Mouse (Mus musculus): ENCODE measurements around the gene Ndufb6. TPM values are rescaled to one million over a fixed set of nuclear protein-coding genes. Genes with fewer than 3 reads are reported as not detected.

Ndufb6 gene
- polyA plus RNA-seq, 1 experiment from 2014 or later: 265 TPM

GRCm38 (mm10) chr4:40250984-40251383 is 28.2 kb downstream of the Ndufb6 start:
- H3K4me2 ChIP-seq (replicated peaks): no peak overlapping the region
- no peaks in the 10 kb centered on the region for H3K4me1 ChIP-seq
- no peak overlapping the region for H3K9ac ChIP-seq (replicated peaks)
- ATAC-seq (ENCODE audit: low FRiP score, low read depth): no peak
- no peaks in the 10 kb centered on the region for H3K27me3 ChIP-seq
- H3K4me3 ChIP-seq: no peak overlapping the region
- WGBS: 90% methylated on average over 5 of the region's 5 CpGs
- no peaks in the 10 kb centered on the region for H3K9me3 ChIP-seq
- H3K36me3 ChIP-seq: no peaks in the 10 kb centered on the region
- no peak overlapping the region for H3K27ac ChIP-seq (replicated peaks)

- H3K4me2 ChIP-seq (replicated peaks): no peak overlapping the region
- no peaks in the 10 kb centered on the region for H3K27me3 ChIP-seq
- H3K27ac ChIP-seq (replicated peaks): no peak overlapping the region
- H3K4me3 ChIP-seq: no peak overlapping the region
- peaks cover 7% of the 10 kb centered on the region for H3K4me1 ChIP-seq
- no peak overlapping the region for H3K9ac ChIP-seq (replicated peaks)
- no peaks in the 10 kb centered on the region for H3K36me3 ChIP-seq
- H3K9me3 ChIP-seq: no peaks in the 10 kb centered on the region
- WGBS: 83% methylated on average over 8 of the region's 8 CpGs
- ATAC-seq (ENCODE audit: low FRiP score, low read depth): no peak
Observed at GRCm38 (mm10) chr4:40244035-40244434, 35.2 kb downstream of the Ndufb6 start.

DNA sequence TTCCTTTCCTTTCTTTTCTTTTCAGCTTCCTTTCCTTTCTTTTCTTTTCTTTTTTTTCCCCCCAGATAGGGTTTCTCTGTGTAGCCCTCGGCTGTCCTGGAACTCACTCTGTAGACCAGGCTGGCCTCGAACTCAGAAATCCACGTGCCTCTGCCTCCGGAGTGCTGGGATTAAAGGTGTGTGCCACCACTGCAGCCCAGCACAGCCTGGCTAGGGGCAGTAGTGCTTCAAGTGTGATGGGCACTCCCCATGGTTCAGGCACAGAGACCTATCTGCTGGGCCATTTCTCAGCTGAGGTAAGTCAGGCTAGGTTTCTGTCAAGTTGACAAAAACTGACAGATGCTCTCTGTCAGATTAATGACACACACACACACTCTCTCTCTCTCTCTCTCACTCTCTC is 36.2 kb downstream of the Ndufb6 start:
- no peak overlapping the region for H3K4me2 ChIP-seq (replicated peaks)
- H3K27ac ChIP-seq (replicated peaks): no peak overlapping the region
- ATAC-seq (ENCODE audit: low FRiP score, low read depth): no peak
- peaks cover 13% of the 10 kb centered on the region for H3K4me1 ChIP-seq
- H3K9me3 ChIP-seq: no peaks in the 10 kb centered on the region
- H3K27me3 ChIP-seq: no peaks in the 10 kb centered on the region
- 82% methylated on average over 4 of the region's 4 CpGs for WGBS
- H3K4me3 ChIP-seq: no peak overlapping the region
- no peak overlapping the region for H3K9ac ChIP-seq (replicated peaks)
- H3K36me3 ChIP-seq: no peaks in the 10 kb centered on the region

GRCm38 (mm10) chr4:40241928-40242327 is 37.3 kb downstream of the Ndufb6 start:
- Histone ChIP-seq H3K4me3 (no peak overlapping the region), H3K27me3 (no peaks in the 10 kb centered on the region), H3K4me2 (replicated peaks) (no peak overlapping the region), H3K27ac (replicated peaks) (no peak overlapping the region), H3K36me3 (no peaks in the 10 kb centered on the region), H3K9ac (replicated peaks) (no peak overlapping the region), H3K4me1 (peaks cover 13% of the 10 kb centered on the region), H3K9me3 (no peaks in the 10 kb centered on the region)
- WGBS: 59% methylated on average over 6 of the region's 6 CpGs
- ATAC-seq (ENCODE audit: low FRiP score, low read depth): no peak

DNA sequence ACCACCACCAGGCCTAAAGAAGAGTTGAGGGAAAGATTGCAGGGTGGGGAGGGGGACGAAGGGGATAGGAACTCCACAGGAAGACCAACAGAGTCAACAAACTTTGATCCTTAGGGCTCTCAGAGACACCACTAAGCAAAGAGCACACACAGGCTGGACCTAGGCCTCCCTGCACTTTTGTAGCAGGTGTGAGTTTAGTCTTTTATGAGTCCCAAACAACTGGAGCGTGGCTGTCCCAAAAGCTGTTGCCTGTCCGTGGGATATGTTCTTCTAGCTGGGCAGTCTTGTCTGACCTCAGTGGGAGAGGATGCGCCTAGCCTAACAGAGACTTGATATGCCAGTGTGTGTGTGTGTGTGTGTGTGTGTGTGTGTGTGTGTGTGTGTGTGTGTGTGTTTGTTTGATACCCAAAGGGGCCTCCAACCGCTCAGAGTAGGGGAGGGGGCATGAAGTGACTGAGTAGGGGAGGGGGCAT is 38.9 kb downstream of the Ndufb6 start:
- Histone ChIP-seq H3K27ac (replicated peaks) (no peak overlapping the region), H3K36me3 (no peaks in the 10 kb centered on the region), H3K9me3 (no peaks in the 10 kb centered on the region), H3K4me1 (peaks cover 13% of the 10 kb centered on the region), H3K27me3 (no peaks in the 10 kb centered on the region), H3K4me3 (peak overlapping the region; percentile 47), H3K9ac (replicated peaks) (no peak overlapping the region), H3K4me2 (replicated peaks) (peak overlapping the region; percentile 81)
- 0 out of 2 replicates have a peak, but pooled peaks have one; percentile 28 for ATAC-seq (ENCODE audit: low FRiP score, low read depth)
- 50% methylated on average over 5 of the region's 5 CpGs for WGBS

DNA sequence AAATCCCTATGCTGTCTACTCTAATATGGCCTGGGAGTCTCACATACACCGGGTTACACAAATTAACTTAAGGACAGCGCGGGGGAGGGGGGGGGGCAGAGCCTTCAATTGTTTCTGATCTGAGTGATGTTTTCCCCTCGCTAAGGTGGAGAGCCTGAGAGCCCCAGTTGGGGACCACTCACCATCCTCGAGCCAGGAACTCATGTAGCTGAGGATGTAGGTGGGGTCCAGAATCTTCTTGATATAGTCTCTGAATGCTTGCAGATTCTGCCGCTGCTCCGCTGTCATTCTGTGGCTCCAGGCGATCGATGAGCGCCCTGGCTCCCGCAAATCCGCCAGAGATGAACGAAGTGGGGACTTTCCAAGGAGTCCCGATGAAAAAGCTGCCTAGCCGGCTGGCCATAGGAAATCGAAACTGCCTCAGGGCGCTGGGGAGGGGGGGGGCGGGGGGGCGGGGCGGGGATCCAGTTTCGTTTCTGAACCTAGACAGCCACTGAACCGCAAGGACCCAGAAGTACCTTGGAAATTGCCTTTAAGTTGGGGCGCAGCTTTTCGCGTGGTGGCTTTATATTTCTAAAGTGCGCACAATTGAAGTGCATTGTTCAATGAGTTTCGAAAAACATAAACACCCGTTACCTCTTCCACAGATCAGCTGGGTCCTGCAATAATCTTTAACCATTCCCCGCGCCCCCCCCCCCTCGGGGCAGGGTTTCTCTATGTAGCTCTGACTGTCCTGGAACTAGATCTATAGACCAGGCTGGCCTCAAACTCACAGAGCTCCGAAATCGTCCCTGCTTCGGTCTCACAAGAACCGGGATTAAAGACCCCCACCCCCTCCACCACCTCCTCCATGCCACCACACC is 39.6 kb downstream of the Ndufb6 start, which contains the start of gene Ddx58:
Gene Ddx58 (minus strand): TSS at position 420 of the 863 bp plus-strand sequence.
- H3K9ac ChIP-seq (replicated peaks): peak within 1 kb of the TSS; percentile 66
- peaks cover 13% of the 10 kb centered on the region for H3K4me1 ChIP-seq
- H3K36me3 ChIP-seq: no peaks in the 10 kb centered on the region
- H3K9me3 ChIP-seq: no peaks in the 10 kb centered on the region
- H3K27ac ChIP-seq (replicated peaks): no peak within 1 kb of the TSS
- H3K4me3 ChIP-seq: peak within 1 kb of the TSS; percentile 47
- H3K4me2 ChIP-seq (replicated peaks): peak within 1 kb of the TSS; percentile 81
- no peaks in the 10 kb centered on the region for H3K27me3 ChIP-seq
- peak; percentile 62 for ATAC-seq (ENCODE audit: low FRiP score, low read depth)
- 5% methylated on average over 35 of the region's 35 CpGs for WGBS

DNA sequence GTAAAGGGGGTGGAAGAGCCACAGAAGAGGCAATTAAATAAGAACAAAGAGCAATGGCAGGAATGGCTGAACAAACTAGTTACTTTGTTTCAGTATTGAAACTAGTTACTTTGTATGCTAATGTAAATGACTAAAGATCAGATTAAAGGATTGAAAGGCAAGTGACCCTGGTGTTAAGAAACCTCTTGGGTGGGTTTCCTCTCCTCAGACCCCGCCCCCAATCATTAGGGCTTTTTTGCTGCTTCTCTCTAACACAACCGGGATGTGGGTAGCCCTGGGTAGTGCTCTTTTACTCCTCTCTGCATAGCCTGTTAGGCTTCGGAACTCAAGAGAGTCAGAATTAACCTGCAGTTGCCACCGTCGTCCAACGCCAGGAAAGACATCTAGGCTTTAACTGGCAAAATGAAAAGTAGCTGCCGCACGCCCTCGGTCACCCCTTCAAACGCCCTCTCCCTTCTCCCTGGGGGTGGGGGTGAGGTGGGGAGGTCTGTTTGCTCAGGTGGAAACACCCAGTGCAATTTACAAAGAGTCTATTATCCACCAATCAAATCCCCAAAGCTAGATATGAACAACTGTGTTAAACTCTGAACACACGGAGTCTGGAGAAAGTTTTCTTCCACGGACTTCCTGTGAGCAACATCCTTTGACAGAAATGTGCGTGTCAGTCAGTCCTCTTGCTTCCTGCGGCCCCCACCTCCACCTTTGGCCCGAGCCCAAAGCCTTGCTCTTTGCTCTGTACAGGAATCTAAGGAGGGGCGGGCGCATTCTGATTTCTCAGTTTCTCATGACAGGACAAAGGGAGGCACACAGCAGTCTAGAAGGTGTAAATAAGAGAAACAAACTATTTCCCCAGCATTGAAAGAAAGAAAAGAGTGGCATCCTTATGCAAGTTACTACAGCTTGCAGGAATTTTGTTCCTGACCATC is 40.5 kb downstream of the Ndufb6 start:
- peak; percentile 42; the same call in 1 of the 2 replicates for ATAC-seq (ENCODE audit: low FRiP score, low read depth)
- H3K27ac ChIP-seq (replicated peaks): no peak overlapping the region

DNA sequence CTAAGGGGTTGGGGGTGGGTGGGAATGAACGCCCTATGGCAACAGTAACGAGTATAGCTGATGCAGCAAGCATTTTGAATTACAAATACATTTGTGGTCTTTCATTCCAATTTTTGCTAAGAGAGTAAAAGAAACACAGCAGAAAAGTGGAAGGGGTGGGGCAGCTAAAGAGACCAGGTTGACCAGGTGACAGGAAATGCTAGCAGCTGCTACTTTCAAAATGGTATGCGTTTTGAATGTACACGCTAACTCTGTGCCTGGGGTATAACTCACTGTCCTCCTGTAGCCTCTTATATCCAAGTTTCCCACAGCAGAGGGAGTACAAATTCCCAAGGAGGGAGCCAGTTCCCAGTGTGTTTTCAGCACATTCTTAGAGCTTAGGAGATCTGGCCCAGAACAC is 42.4 kb downstream of the Ndufb6 start:
- no peak overlapping the region for H3K27ac ChIP-seq (replicated peaks)
- WGBS: 85% methylated on average over 4 of the region's 4 CpGs
- peaks cover 13% of the 10 kb centered on the region for H3K4me1 ChIP-seq
- no peak overlapping the region for H3K4me3 ChIP-seq
- H3K9ac ChIP-seq (replicated peaks): no peak overlapping the region
- no peaks in the 10 kb centered on the region for H3K27me3 ChIP-seq
- no peak overlapping the region for H3K4me2 ChIP-seq (replicated peaks)
- no peaks in the 10 kb centered on the region for H3K9me3 ChIP-seq
- ATAC-seq (ENCODE audit: low FRiP score, low read depth): no peak
- no peaks in the 10 kb centered on the region for H3K36me3 ChIP-seq

More for the DNA sequence above, 40.5 kb downstream of the Ndufb6 start:
- WGBS: under 1% methylated on average over 17 of the region's 17 CpGs
- H3K27me3 ChIP-seq: no peaks in the 10 kb centered on the region
- no peaks in the 10 kb centered on the region for H3K36me3 ChIP-seq
- peak overlapping the region; percentile 66 for H3K9ac ChIP-seq (replicated peaks)
- peak overlapping the region; percentile 47 for H3K4me3 ChIP-seq
- H3K4me2 ChIP-seq (replicated peaks): peak overlapping the region; percentile 81
- no peaks in the 10 kb centered on the region for H3K9me3 ChIP-seq
- H3K4me1 ChIP-seq: peaks cover 13% of the 10 kb centered on the region

GRCm38 (mm10) chr4:40234256-40234655 is 45.0 kb downstream of the Ndufb6 start:
- no peaks in the 10 kb centered on the region for H3K27me3 ChIP-seq
- H3K27ac ChIP-seq (replicated peaks): no peak overlapping the region
- 79% methylated on average over 6 of the region's 6 CpGs for WGBS
- H3K4me2 ChIP-seq (replicated peaks): no peak overlapping the region
- H3K9ac ChIP-seq (replicated peaks): no peak overlapping the region
- ATAC-seq (ENCODE audit: low FRiP score, low read depth): no peak
- H3K36me3 ChIP-seq: no peaks in the 10 kb centered on the region
- H3K4me3 ChIP-seq: no peak overlapping the region
- peaks cover 8% of the 10 kb centered on the region for H3K4me1 ChIP-seq
- no peaks in the 10 kb centered on the region for H3K9me3 ChIP-seq

GRCm38 (mm10) chr4:40233062-40233664 is 46.1 kb downstream of the Ndufb6 start:
- H3K9me3 ChIP-seq: no peaks in the 10 kb centered on the region
- H3K27ac ChIP-seq (replicated peaks): no peak overlapping the region
- no peaks in the 10 kb centered on the region for H3K36me3 ChIP-seq
- H3K4me3 ChIP-seq: no peak overlapping the region
- no peak for ATAC-seq (ENCODE audit: low FRiP score, low read depth)
- H3K27me3 ChIP-seq: no peaks in the 10 kb centered on the region
- 92% methylated on average over 7 of the region's 7 CpGs for WGBS
- H3K4me2 ChIP-seq (replicated peaks): no peak overlapping the region
- H3K9ac ChIP-seq (replicated peaks): no peak overlapping the region
- no peaks in the 10 kb centered on the region for H3K4me1 ChIP-seq

GRCm38 (mm10) chr4:40229723-40230122 is 49.5 kb downstream of the Ndufb6 start:
- Histone ChIP-seq H3K4me1 (no peaks in the 10 kb centered on the region), H3K9me3 (no peaks in the 10 kb centered on the region), H3K27me3 (no peaks in the 10 kb centered on the region), H3K4me3 (no peak overlapping the region), H3K27ac (replicated peaks) (no peak overlapping the region), H3K9ac (replicated peaks) (no peak overlapping the region), H3K36me3 (no peaks in the 10 kb centered on the region), H3K4me2 (replicated peaks) (no peak overlapping the region)
- 88% methylated on average over 6 of the region's 6 CpGs for WGBS
- no peak for ATAC-seq (ENCODE audit: low FRiP score, low read depth)
